Mouse (Mus musculus) thymus, postnatal 10 days (tissue): ENCODE measurements at regions not wholly inside any gene's neighbourhood (a gene's known extent, or its start where the extent isn't known, plus 50 kb on each side); places are given as distances from the start of the nearest gene placed in this dataset.
"Not testable (repeated sequence)": the region's sequence is repeated elsewhere in the genome, so short reads cannot be mapped to it uniquely, and the experiment has no call there.

ENCODE experiments used
- DNase-seq, 2 experiments: peaks; one replicate each; pipeline ENCODE4 v3.0.0; 2021; ENCODE audit warnings: low spot score in 2 of 2

- no peak for DNase-seq
These were observed 741.4 kb downstream of the Adam6a start for GRCm38 (mm10) chr12:114285082-114285481.

- DNase-seq = no peak
These were observed 743.3 kb downstream of the Adam6a start for GRCm38 (mm10) chr12:114287041-114287440.

- no peak for DNase-seq
These were observed 747.4 kb downstream of the Adam6a start for GRCm38 (mm10) chr12:114291083-114291482.

GRCm38 (mm10) chr12:114299771-114300170 is 756.1 kb downstream of the Adam6a start:
- DNase-seq = peak; percentile 38 to 45

GRCm38 (mm10) chr12:114301728-114302127 is 758.0 kb downstream of the Adam6a start:
- DNase-seq = peak; percentile 5 to 44

- DNase-seq = peak in 1 of 2 experiments; percentile 35
These were observed 788.8 kb downstream of the Adam6a start for GRCm38 (mm10) chr12:114332552-114332951.

GRCm38 (mm10) chr12:114366276-114366675 is 822.6 kb downstream of the Adam6a start:
- peak; percentile 11 to 34 for DNase-seq

GRCm38 (mm10) chr12:114378696-114379350 is 835.1 kb downstream of the Adam6a start:
- DNase-seq = peak in 1 of 2 experiments; percentile 10

- DNase-seq = peak; percentile 9 to 39
These were observed 847.7 kb downstream of the Adam6a start for GRCm38 (mm10) chr12:114391447-114391846.

GRCm38 (mm10) chr12:114406206-114406605 is 862.5 kb downstream of the Adam6a start:
- DNase-seq = no peak

GRCm38 (mm10) chr12:114434529-114434928 is 890.8 kb downstream of the Adam6a start:
- no peak for DNase-seq

- DNase-seq = no peak
These were observed 918.3 kb downstream of the Adam6a start for GRCm38 (mm10) chr12:114462037-114462436.

- no peak for DNase-seq
These were observed 918.9 kb downstream of the Adam6a start for GRCm38 (mm10) chr12:114462566-114462965.

- DNase-seq = peak; percentile 17 to 19
These were observed 925.1 kb downstream of the Adam6a start for GRCm38 (mm10) chr12:114468857-114469256.

- DNase-seq = not testable (repeated sequence)
These were observed 929.0 kb downstream of the Adam6a start for GRCm38 (mm10) chr12:114472678-114473077.

GRCm38 (mm10) chr12:114478741-114479140 is 935.0 kb downstream of the Adam6a start:
- peak in 1 of 2 experiments; percentile 24 for DNase-seq

- not testable (repeated sequence) for DNase-seq
These were observed 949.9 kb downstream of the Adam6a start for GRCm38 (mm10) chr12:114493500-114494031.

- peak; percentile 28 to 71 for DNase-seq
These were observed 952.0 kb downstream of the Adam6a start for GRCm38 (mm10) chr12:114495741-114496140.

- no peak for DNase-seq
These were observed 969.4 kb downstream of the Adam6a start for GRCm38 (mm10) chr12:114513143-114513542.

GRCm38 (mm10) chr12:114542094-114542493 is 998.4 kb downstream of the Adam6a start:
- peak in 1 of 2 experiments; percentile 28 for DNase-seq

- DNase-seq = not testable (repeated sequence)
These were observed 1001.2 kb downstream of the Adam6a start for GRCm38 (mm10) chr12:114544931-114545330.

GRCm38 (mm10) chr12:114562440-114562839 is 1018.7 kb downstream of the Adam6a start:
- no peak for DNase-seq

GRCm38 (mm10) chr12:114562978-114563377 is 1019.3 kb downstream of the Adam6a start:
- no peak for DNase-seq
